8 mouse cellular contexts compared by ENCODE assay signal in genomic region chr3:37312370-37312941, GRCm38 (mm10). TPM values are rescaled to one million over a fixed set of nuclear protein-coding genes. Genes with fewer than 3 reads are reported as not detected.
DNase-seq lines count a peak whose midpoint lies in the region; ATAC-seq lines count a peak whose summit lies in the region.

Gene Bbs12, plus strand, starts transcription at chr3:37312554.
Gene Cetn4, minus strand, starts transcription at chr3:37312708.

- H3K27ac ChIP-seq in embryonic facial prominence, embryonic 14.5 days (replicated peaks; ENCODE audit: low read depth, low read length): peak within 1 kb of the TSS; percentile 86
- H3K27ac ChIP-seq in kidney, embryonic 14.5 days (ENCODE audit: low read depth, low read length): peak within 1 kb of the TSS; percentile 68; the same call in 1 of the 2 replicates
- peak within 1 kb of the TSS; percentile 85 for H3K27ac ChIP-seq in limb, embryonic 15.5 days

- H3K4me1 ChIP-seq in embryonic facial prominence, embryonic 14.5 days (ENCODE audit: control insufficient read depth, insufficient read depth, low read length): peaks cover 13% of the 10 kb centered on the region
- H3K4me1 ChIP-seq in kidney, embryonic 14.5 days (ENCODE audit: control insufficient read depth, insufficient read depth, low read length): no peaks in the 10 kb centered on the region
- H3K4me1 ChIP-seq in limb, embryonic 15.5 days: peaks cover 10% of the 10 kb centered on the region

- ATAC-seq in embryonic facial prominence, embryonic 14.5 days (ENCODE audit: low read depth): peak; percentile 100
- peak; percentile 100 for ATAC-seq in kidney, embryonic 14.5 days (ENCODE audit: low FRiP score, low TSS enrichment)
- ATAC-seq in limb, embryonic 15.5 days (ENCODE audit: insufficient number of reproducible peaks, low FRiP score, low TSS enrichment, low read depth): peak; percentile 98

- H3K27me3 ChIP-seq in embryonic facial prominence, embryonic 14.5 days (replicated peaks; ENCODE audit: control insufficient read depth, insufficient read depth, low read length): no peaks in the 10 kb centered on the region
- no peaks in the 10 kb centered on the region for H3K27me3 ChIP-seq in kidney, embryonic 14.5 days (ENCODE audit: control insufficient read depth, insufficient read depth, low read length)
- no peaks in the 10 kb centered on the region for H3K27me3 ChIP-seq in limb, embryonic 15.5 days

- no peaks in the 10 kb centered on the region for H3K9me3 ChIP-seq in embryonic facial prominence, embryonic 14.5 days (ENCODE audit: control insufficient read depth, low read length)
- no peaks in the 10 kb centered on the region for H3K9me3 ChIP-seq in kidney, embryonic 14.5 days (ENCODE audit: control insufficient read depth, low read length)
- H3K9me3 ChIP-seq in limb, embryonic 15.5 days: no peaks in the 10 kb centered on the region

- peak within 1 kb of the TSS; percentile 72 for H3K4me3 ChIP-seq in embryonic facial prominence, embryonic 14.5 days (ENCODE audit: low read depth, low read length)
- peak within 1 kb of the TSS; percentile 83 for H3K4me3 ChIP-seq in kidney, embryonic 14.5 days (ENCODE audit: low read length)
- peak within 1 kb of the TSS; percentile 77 for H3K4me3 ChIP-seq in limb, embryonic 15.5 days

- WGBS in embryonic facial prominence, embryonic 14.5 days: 2% methylated on average over 26 of the region's 54 CpGs
- 1% methylated on average over 54 of the region's 54 CpGs for WGBS in kidney, embryonic 14.5 days
- WGBS in limb, embryonic 15.5 days: under 1% methylated on average over 54 of the region's 54 CpGs

- DNase-seq in 3T3-L1 (ENCODE audit: low read depth, low spot score): peak; percentile 90
- peak; percentile 91 to 96 for DNase-seq in adrenal gland, postnatal 4 days (ENCODE audit: low spot score in 2 of 2)
- DNase-seq in embryonic facial prominence, embryonic 14.5 days (ENCODE audit: low spot score): peak; percentile 96
- DNase-seq in heart, adult 9 months (ENCODE audit: low spot score in 2 of 2): peak; percentile 94 to 95
- peak; percentile 66 to 88 for DNase-seq in monocyte, adult 2 months (ENCODE audit: low read depth in 1 of 2, low spot score in 2 of 2)
- DNase-seq in spleen, postnatal 36 days (ENCODE audit: low spot score in 2 of 2): peak; percentile 91 to 92

- no peaks in the 10 kb centered on the region for H3K36me3 ChIP-seq in embryonic facial prominence, embryonic 14.5 days (ENCODE audit: control insufficient read depth, insufficient read depth, low read length)
- H3K36me3 ChIP-seq in kidney, embryonic 14.5 days (ENCODE audit: control insufficient read depth, insufficient read depth, low read length): no peaks in the 10 kb centered on the region
- no peaks in the 10 kb centered on the region for H3K36me3 ChIP-seq in limb, embryonic 15.5 days

- H3K4me2 ChIP-seq in embryonic facial prominence, embryonic 14.5 days (ENCODE audit: low read depth, low read length): peak within 1 kb of the TSS; percentile 72
- H3K4me2 ChIP-seq in kidney, embryonic 14.5 days (replicated peaks; ENCODE audit: low read depth, low read length): peak within 1 kb of the TSS; percentile 68
- peak within 1 kb of the TSS; percentile 71 for H3K4me2 ChIP-seq in limb, embryonic 15.5 days

- peak within 1 kb of the TSS; percentile 90 for H3K9ac ChIP-seq in embryonic facial prominence, embryonic 14.5 days (ENCODE audit: low read depth, low read length)
- H3K9ac ChIP-seq in kidney, embryonic 14.5 days (ENCODE audit: low read depth, low read length): peak within 1 kb of the TSS; percentile 89
- peak within 1 kb of the TSS; percentile 68 for H3K9ac ChIP-seq in limb, embryonic 15.5 days

RNA-seq across cellular contexts. Expression of gene Bbs12, which starts in this region (rescaled TPM):
- 1 to 10 TPM; 6.0 TPM for total RNA-seq in adrenal gland, postnatal 4 days (2021)
- polyA plus RNA-seq in embryonic facial prominence, embryonic 14.5 days (2014; fragmentation: Nextera tagmentation; extraction: Ambion mirVana): 7.0 and 9.4 TPM in 2 replicates
- polyA plus RNA-seq in kidney, embryonic 14.5 days (2014; fragmentation: Nextera tagmentation; extraction: Ambion mirVana): 8.7 and 10.6 TPM in 2 replicates
- polyA plus RNA-seq in limb, embryonic 15.5 days (2015; fragmentation: Nextera tagmentation; extraction: Ambion mirVana): 6.7 and 8.0 TPM in 2 replicates

RNA-seq across cellular contexts. Expression of gene Cetn4, which starts in this region (rescaled TPM):
- total RNA-seq in adrenal gland, postnatal 4 days (2021): 1 to 10 TPM; 4.4 to 5.3 TPM
- polyA plus RNA-seq in embryonic facial prominence, embryonic 14.5 days (2014; fragmentation: Nextera tagmentation; extraction: Ambion mirVana): 2.3 and 3.5 TPM in 2 replicates
- polyA plus RNA-seq in kidney, embryonic 14.5 days (2014; fragmentation: Nextera tagmentation; extraction: Ambion mirVana): 1.2 and 3.7 TPM in 2 replicates
- 2.5 and 3.5 TPM in 2 replicates for polyA plus RNA-seq in limb, embryonic 15.5 days (2015; fragmentation: Nextera tagmentation; extraction: Ambion mirVana)

Comparison
In these comparisons a context has a peak if more than half of its experiments do, and no peak if none do; other contexts are left out.
1. Peak in every context shown above with its lines: DNase-seq, ATAC-seq, H3K4me3 ChIP-seq and H3K27ac ChIP-seq.